Mouse (Mus musculus): Measurements from ENCODE around the gene Cxcr3. TPM values are rescaled to one million over a fixed set of nuclear protein-coding genes. Genes with fewer than 3 reads are reported as not detected.

Cxcr3 gene
- not detected in 2 replicates for polyA plus RNA-seq (2016; fragmentation: Nextera tagmentation; extraction: Ambion mirVana)

GRCm38 (mm10) chrX:101733828-101734319 is at the start of gene Cxcr3:
TSS of gene Cxcr3 (minus strand) at chrX:101734269.
- Histone ChIP-seq H3K27ac (no peak within 1 kb of the TSS), H3K36me3 (no peaks in the 10 kb centered on the region), H3K27me3 (ENCODE audit: insufficient read depth, poor library complexity, severe bottlenecking) (peaks cover 76% of the 10 kb centered on the region), H3K4me3 (no peak within 1 kb of the TSS), H3K4me1 (replicated peaks) (no peaks in the 10 kb centered on the region), H3K9me3 (no peaks in the 10 kb centered on the region)
- WGBS: 84% methylated on average over 11 of the region's 11 CpGs
- DNase-seq (ENCODE audit: low spot score): no peak

- DNase-seq (ENCODE audit: low spot score): peak; percentile 49
- H3K36me3 ChIP-seq: no peaks in the 10 kb centered on the region
- H3K27ac ChIP-seq: no peak overlapping the region
- H3K9me3 ChIP-seq: no peaks in the 10 kb centered on the region
- WGBS: 42% methylated on average over 5 of the region's 5 CpGs
- peaks cover 36% of the 10 kb centered on the region for H3K27me3 ChIP-seq (ENCODE audit: insufficient read depth, poor library complexity, severe bottlenecking)
- H3K4me3 ChIP-seq: no peak overlapping the region
- no peaks in the 10 kb centered on the region for H3K4me1 ChIP-seq (replicated peaks)
Observed at GRCm38 (mm10) chrX:101772035-101772434, 38.0 kb upstream of the Cxcr3 start.

- WGBS: 80% methylated on average over 3 of the region's 3 CpGs
- Histone ChIP-seq H3K4me1 (replicated peaks) (no peaks in the 10 kb centered on the region), H3K36me3 (no peaks in the 10 kb centered on the region), H3K27ac (no peak overlapping the region), H3K9me3 (no peaks in the 10 kb centered on the region), H3K4me3 (no peak overlapping the region), H3K27me3 (ENCODE audit: insufficient read depth, poor library complexity, severe bottlenecking) (peaks cover 43% of the 10 kb centered on the region)
- no peak for DNase-seq (ENCODE audit: low spot score)
Observed at GRCm38 (mm10) chrX:101770307-101770706, 36.2 kb upstream of the Cxcr3 start.

GRCm38 (mm10) chrX:101769478-101769877 is 35.4 kb upstream of the Cxcr3 start:
- Histone ChIP-seq H3K9me3 (no peaks in the 10 kb centered on the region), H3K27me3 (ENCODE audit: insufficient read depth, poor library complexity, severe bottlenecking) (peaks cover 45% of the 10 kb centered on the region), H3K4me1 (replicated peaks) (no peaks in the 10 kb centered on the region), H3K4me3 (no peak overlapping the region), H3K36me3 (no peaks in the 10 kb centered on the region), H3K27ac (no peak overlapping the region)
- 70% methylated on average over 2 of the region's 2 CpGs for WGBS
- no peak for DNase-seq (ENCODE audit: low spot score)

- H3K36me3 ChIP-seq: no peaks in the 10 kb centered on the region
- peaks cover 43% of the 10 kb centered on the region for H3K27me3 ChIP-seq (ENCODE audit: insufficient read depth, poor library complexity, severe bottlenecking)
- no peaks in the 10 kb centered on the region for H3K4me1 ChIP-seq (replicated peaks)
- no peaks in the 10 kb centered on the region for H3K9me3 ChIP-seq
- H3K27ac ChIP-seq: no peak overlapping the region
- no peak for DNase-seq (ENCODE audit: low spot score)
- no peak overlapping the region for H3K4me3 ChIP-seq
- 73% methylated on average over 7 of the region's 7 CpGs for WGBS
Observed at GRCm38 (mm10) chrX:101767280-101767679, 33.2 kb upstream of the Cxcr3 start.

- Histone ChIP-seq H3K4me3 (no peak overlapping the region), H3K9me3 (no peaks in the 10 kb centered on the region), H3K27me3 (ENCODE audit: insufficient read depth, poor library complexity, severe bottlenecking) (peaks cover 40% of the 10 kb centered on the region), H3K36me3 (no peaks in the 10 kb centered on the region), H3K4me1 (replicated peaks) (no peaks in the 10 kb centered on the region), H3K27ac (no peak overlapping the region)
- 90% methylated on average over 4 of the region's 4 CpGs for WGBS
- no peak for DNase-seq (ENCODE audit: low spot score)
Observed at GRCm38 (mm10) chrX:101765111-101765510, 31.0 kb upstream of the Cxcr3 start.

- H3K36me3 ChIP-seq: no peaks in the 10 kb centered on the region
- H3K4me1 ChIP-seq (replicated peaks): no peaks in the 10 kb centered on the region
- no peak overlapping the region for H3K27ac ChIP-seq
- DNase-seq (ENCODE audit: low spot score): no peak
- WGBS: 75% methylated on average over 5 of the region's 5 CpGs
- no peak overlapping the region for H3K4me3 ChIP-seq
- H3K9me3 ChIP-seq: no peaks in the 10 kb centered on the region
- H3K27me3 ChIP-seq (ENCODE audit: insufficient read depth, poor library complexity, severe bottlenecking): peaks cover 44% of the 10 kb centered on the region
Observed at GRCm38 (mm10) chrX:101764621-101765020, 30.6 kb upstream of the Cxcr3 start.

GRCm38 (mm10) chrX:101754478-101754877 is 20.4 kb upstream of the Cxcr3 start:
- 81% methylated on average over 5 of the region's 5 CpGs for WGBS
- peaks cover 77% of the 10 kb centered on the region for H3K27me3 ChIP-seq (ENCODE audit: insufficient read depth, poor library complexity, severe bottlenecking)
- H3K4me1 ChIP-seq (replicated peaks): no peaks in the 10 kb centered on the region
- H3K9me3 ChIP-seq: no peaks in the 10 kb centered on the region
- DNase-seq (ENCODE audit: low spot score): no peak
- no peak overlapping the region for H3K4me3 ChIP-seq
- no peak overlapping the region for H3K27ac ChIP-seq
- no peaks in the 10 kb centered on the region for H3K36me3 ChIP-seq

- no peak overlapping the region for H3K4me3 ChIP-seq
- DNase-seq (ENCODE audit: low spot score): no peak
- 50% methylated on average over 4 of the region's 4 CpGs for WGBS
- no peaks in the 10 kb centered on the region for H3K4me1 ChIP-seq (replicated peaks)
- H3K27me3 ChIP-seq (ENCODE audit: insufficient read depth, poor library complexity, severe bottlenecking): peaks cover 77% of the 10 kb centered on the region
- no peaks in the 10 kb centered on the region for H3K36me3 ChIP-seq
- no peak overlapping the region for H3K27ac ChIP-seq
- no peaks in the 10 kb centered on the region for H3K9me3 ChIP-seq
Observed at GRCm38 (mm10) chrX:101750144-101750543, 16.1 kb upstream of the Cxcr3 start.

- 73% methylated on average over 2 of the region's 2 CpGs for WGBS
- H3K27me3 ChIP-seq (ENCODE audit: insufficient read depth, poor library complexity, severe bottlenecking): peaks cover 68% of the 10 kb centered on the region
- no peaks in the 10 kb centered on the region for H3K36me3 ChIP-seq
- DNase-seq (ENCODE audit: low spot score): no peak
- H3K9me3 ChIP-seq: no peaks in the 10 kb centered on the region
- no peak overlapping the region for H3K4me3 ChIP-seq
- H3K4me1 ChIP-seq (replicated peaks): peaks cover 10% of the 10 kb centered on the region
- no peak overlapping the region for H3K27ac ChIP-seq
Observed at GRCm38 (mm10) chrX:101741064-101741433, 7.0 kb upstream of the Cxcr3 start.

GRCm38 (mm10) chrX:101740335-101741063 is 6.4 kb upstream of the Cxcr3 start:
- H3K4me1 ChIP-seq (replicated peaks): peaks cover 10% of the 10 kb centered on the region
- no peak overlapping the region for H3K4me3 ChIP-seq
- WGBS: 51% methylated on average over 6 of the region's 6 CpGs
- no peaks in the 10 kb centered on the region for H3K9me3 ChIP-seq
- peaks cover 69% of the 10 kb centered on the region for H3K27me3 ChIP-seq (ENCODE audit: insufficient read depth, poor library complexity, severe bottlenecking)
- 0 out of 2 replicates have a peak overlapping the region, but pooled peaks have one; percentile 16 for H3K27ac ChIP-seq
- DNase-seq (ENCODE audit: low spot score): peak; percentile 17
- H3K36me3 ChIP-seq: no peaks in the 10 kb centered on the region

GRCm38 (mm10) chrX:101737201-101737600 is 3.1 kb upstream of the Cxcr3 start:
- Histone ChIP-seq H3K27me3 (ENCODE audit: insufficient read depth, poor library complexity, severe bottlenecking) (peaks cover 77% of the 10 kb centered on the region), H3K4me1 (replicated peaks) (peaks cover 10% of the 10 kb centered on the region), H3K27ac (no peak overlapping the region), H3K9me3 (no peaks in the 10 kb centered on the region), H3K4me3 (no peak overlapping the region), H3K36me3 (no peaks in the 10 kb centered on the region)
- DNase-seq (ENCODE audit: low spot score): no peak

- H3K36me3 ChIP-seq: no peaks in the 10 kb centered on the region
- H3K9me3 ChIP-seq: no peaks in the 10 kb centered on the region
- 66% methylated on average over 5 of the region's 5 CpGs for WGBS
Observed at GRCm38 (mm10) chrX:101734981-101735380, 912 bp upstream of the Cxcr3 start.

More at GRCm38 (mm10) chrX:101734981-101735380, 912 bp upstream of the Cxcr3 start:
- Histone ChIP-seq H3K4me1 (replicated peaks) (no peaks in the 10 kb centered on the region), H3K27ac (no peak overlapping the region), H3K27me3 (ENCODE audit: insufficient read depth, poor library complexity, severe bottlenecking) (peaks cover 81% of the 10 kb centered on the region), H3K4me3 (no peak overlapping the region)
- DNase-seq (ENCODE audit: low spot score): no peak
